Mouse (Mus musculus) retina, embryonic 14.5 days (tissue): ENCODE data around the gene Lrig3.

Experiments
- DNase-seq: peaks from one replicate; pipeline ENCODE4 v3.0.0-alpha.2; 2015; ENCODE audit warnings: low spot score

Lrig3 gene

DNA sequence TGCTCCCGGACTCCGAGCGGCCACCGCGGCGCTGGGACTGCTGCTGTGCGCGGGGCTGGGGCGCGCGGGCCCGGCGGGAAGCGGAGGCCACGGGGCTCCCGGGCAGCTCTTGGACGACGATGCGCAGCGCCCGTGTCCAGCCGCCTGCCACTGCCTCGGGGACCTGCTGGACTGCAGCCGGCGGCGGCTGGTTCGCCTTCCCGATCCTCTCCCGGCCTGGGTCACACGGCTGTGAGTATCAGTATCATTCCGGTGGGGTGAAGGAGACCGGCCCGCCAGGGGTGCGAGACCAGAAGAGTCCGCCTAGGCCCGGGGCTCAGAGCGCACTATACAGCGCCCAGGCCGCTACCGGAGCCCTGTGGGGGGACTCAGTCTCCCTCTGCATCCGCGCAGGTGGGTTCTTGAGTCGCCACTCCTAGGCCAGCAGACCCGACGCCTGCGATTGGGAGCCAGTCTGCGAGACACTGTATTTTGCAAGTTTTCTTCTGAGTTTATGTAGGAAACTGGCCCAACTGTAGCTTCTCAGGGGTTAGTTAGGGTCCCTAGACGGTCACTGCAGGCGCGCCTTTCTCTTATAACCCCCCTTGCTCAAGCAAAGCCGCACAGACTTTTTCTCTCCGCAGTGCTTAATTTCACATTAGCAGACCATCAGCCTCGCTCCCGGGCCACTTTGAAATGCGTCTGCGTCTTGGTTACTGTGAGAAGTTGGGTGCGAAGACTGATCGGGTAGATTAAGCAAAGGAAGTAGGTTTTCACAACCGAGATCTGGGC is 698 bp downstream of the Lrig3 start:
- DNase-seq, result peak; percentile 61

DNA sequence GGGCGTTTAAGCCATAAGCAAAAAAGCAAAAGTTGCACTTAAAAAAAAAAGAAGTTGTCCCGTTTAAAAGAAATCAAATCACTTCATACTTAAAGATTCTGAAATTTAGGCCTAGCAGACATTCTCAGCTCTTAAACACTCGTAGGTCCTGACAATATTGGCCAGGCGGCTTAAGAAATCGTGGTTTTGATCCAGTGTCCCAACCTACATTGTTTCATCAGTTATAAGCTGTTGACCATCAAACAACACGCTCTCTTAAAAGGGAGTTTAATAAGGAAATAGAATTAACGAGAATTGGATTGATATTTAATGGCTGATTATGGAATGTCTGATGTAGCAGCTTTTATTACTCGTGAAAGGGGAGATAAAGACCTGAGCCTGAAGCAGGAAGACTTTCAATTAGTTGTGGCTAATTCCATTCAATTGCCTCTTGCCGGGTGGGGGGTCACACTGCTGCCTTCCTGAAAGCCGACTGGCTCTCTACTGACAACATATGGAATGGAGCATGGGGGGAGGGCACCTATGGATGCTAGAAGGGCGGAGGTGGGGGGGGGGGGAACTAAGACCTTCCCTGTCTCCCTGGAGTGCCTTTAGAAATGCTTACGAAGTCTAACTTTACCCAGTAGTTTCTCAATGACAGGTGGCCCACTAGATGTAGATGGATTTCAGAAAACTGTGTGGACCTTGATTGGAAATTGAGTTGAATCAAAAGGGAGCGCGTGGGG is 1.6 kb downstream of the Lrig3 start:
- peak; percentile 53 for DNase-seq

DNA sequence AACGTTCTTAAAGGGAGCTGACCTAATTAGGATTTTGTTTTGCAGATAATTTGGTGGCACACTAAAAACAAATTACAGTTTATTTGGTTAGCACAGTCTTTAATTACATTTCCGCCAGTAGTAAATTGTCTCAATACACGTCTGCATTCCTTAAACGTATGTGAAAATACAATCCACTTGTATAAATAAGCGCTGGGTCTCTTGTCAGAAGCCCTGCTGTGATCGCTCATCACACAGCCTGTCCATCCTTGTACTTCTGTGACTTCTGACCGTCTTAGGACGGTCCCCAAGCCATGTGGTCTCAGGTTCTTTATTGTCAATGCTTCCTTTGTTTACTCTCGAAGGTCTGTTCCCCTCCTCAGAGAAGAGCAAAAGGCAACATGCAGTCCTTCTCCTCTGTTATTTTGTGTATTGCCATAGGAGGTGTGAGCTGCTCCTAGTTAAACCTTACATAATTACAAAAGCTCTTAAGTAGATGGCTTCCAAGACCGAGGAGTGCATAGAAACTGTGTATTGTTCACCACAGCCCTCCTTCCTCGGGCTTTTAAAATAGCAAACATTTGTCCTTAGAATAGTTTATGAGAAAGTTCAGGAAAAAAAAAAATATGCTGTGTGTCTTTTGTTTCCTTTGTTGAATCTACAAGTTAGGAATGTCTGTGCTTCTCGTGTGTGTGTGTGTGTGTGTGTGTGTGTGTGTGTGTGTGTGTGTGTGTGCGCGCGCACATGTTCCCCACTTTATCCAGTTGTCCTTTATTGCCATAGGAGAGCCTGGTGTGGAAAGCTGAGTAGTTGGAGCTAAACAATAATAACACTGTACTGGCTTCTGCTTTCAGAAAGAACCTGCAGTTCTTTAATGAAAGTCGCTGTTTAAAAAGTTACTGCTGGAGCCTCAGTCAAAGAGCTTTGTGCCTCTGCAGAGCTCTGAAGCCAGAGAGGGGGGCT is 2.5 kb downstream of the Lrig3 start:
- peak; percentile 55 for DNase-seq

- DNase-seq, result no peak
These were observed 3.1 kb downstream of the Lrig3 start for GRCm38 (mm10) chr10:125969133-125969490.

DNA sequence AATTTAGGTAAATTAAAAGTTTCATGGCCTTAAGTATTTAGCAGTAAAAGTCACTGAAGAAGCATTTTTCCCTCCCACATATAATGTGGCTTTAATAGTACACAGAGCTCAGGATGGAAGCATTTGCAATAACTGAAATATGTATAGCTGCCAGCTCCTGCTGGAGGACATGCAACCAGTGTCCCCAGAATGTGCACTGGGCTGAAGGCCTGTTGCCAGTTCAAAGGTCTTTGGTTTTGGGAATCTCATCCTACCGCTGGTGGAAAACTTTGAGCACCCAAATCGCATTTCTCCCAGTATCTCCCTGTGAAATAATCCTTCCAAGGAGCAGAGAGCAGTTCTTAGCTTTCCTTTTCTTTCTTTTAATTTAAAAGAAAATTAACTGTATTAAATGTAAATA is 4.1 kb downstream of the Lrig3 start:
- no peak for DNase-seq

- no peak for DNase-seq
These were observed 4.5 kb downstream of the Lrig3 start for GRCm38 (mm10) chr10:125970500-125970899.

GRCm38 (mm10) chr10:125973726-125974125 is 7.8 kb downstream of the Lrig3 start:
- DNase-seq, result no peak

- DNase-seq, result no peak
These were observed 16.0 kb downstream of the Lrig3 start for GRCm38 (mm10) chr10:125981938-125982337.

GRCm38 (mm10) chr10:125984473-125985035 is 18.6 kb downstream of the Lrig3 start:
- no peak for DNase-seq

DNA sequence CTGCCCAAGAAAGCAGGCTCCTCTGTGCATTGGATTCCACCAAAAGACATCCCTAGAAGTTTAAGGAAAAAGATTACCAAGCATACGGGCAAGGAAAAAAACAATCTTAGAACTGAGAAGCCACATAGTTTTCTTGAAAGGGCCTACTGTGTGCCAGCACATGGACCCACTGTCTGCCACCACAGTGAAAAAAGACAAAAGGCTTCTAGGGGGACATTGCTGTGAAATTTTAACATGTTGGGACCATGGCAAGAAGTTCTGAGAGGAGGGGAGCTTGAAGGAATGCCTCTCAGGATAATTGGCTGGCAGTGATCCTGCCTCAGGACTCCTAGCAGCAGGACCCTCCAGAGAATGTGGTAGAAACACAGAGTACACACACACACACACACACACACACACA is 19.8 kb downstream of the Lrig3 start:
- DNase-seq, result no peak

DNA sequence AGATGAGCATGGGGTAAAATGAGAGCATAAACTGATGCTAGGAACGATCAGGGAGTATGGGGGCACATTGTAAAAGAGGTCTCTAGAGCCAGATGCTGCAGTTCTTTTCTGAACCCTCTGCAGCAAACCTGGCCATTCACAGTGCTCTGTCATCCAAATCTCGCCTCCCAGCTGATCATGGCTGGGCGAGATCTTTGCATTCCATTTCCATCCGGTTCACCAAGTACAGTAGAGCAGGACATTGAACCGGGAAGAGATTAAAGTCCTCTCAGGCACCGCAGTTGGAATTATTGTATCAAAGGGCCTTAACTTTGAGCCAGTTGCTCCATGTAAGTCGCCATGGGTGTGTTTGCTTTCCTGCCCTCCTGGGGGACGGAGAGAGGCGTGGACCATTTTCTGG is 20.5 kb downstream of the Lrig3 start:
- DNase-seq, result no peak

GRCm38 (mm10) chr10:125987307-125987706 is 21.3 kb downstream of the Lrig3 start:
- DNase-seq, result no peak

DNA sequence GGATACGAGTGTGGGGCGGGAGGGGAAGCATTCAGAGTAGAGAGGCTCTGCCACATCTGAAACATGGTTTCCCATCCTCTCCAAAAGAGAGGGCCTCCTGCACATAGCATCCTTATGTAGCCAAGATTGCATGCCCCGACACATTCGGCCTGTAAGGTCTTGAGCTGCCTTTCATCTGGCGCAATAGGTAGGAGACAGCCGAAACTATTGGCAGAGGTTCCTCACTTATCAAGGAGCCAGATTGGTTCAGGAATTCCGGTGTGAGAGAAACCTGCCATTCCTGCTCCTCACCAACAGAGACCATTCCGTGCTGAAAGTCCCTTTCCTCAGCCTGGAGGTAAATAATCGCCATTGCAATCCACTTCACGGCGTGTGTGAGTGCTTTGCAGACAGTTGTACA is 22.1 kb downstream of the Lrig3 start:
- no peak for DNase-seq

GRCm38 (mm10) chr10:125989890-125990289 is 23.9 kb downstream of the Lrig3 start:
- DNase-seq, result no peak

GRCm38 (mm10) chr10:125990394-125990793 is 24.4 kb downstream of the Lrig3 start:
- no peak for DNase-seq

- DNase-seq, result no peak
These were observed 25.9 kb downstream of the Lrig3 start for GRCm38 (mm10) chr10:125991819-125992218.

DNA sequence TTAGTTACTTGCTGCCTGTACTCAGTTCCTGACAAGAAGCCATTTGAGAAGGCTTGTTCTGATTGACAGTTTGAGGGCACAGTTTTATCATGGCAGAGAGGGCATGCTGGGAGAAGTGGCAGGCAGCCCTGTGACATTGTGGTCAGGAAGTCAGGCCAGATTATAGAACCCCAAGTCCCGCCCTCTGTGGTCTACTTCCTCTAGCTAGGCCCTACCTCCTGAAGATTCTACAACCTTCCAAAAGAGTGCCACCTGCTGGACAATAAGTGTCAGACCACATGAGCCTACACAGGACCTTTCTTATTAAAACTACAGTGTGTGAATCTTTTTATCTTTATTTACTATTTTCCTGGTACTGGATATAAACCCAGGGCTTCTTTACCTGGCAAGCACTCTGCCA is 28.9 kb downstream of the Lrig3 start:
- peak; percentile 74 for DNase-seq

GRCm38 (mm10) chr10:125995701-125996100 is 29.7 kb downstream of the Lrig3 start:
- DNase-seq, result no peak

GRCm38 (mm10) chr10:125996989-125997388 is 31.0 kb downstream of the Lrig3 start:
- DNase-seq, result peak; percentile 36

DNA sequence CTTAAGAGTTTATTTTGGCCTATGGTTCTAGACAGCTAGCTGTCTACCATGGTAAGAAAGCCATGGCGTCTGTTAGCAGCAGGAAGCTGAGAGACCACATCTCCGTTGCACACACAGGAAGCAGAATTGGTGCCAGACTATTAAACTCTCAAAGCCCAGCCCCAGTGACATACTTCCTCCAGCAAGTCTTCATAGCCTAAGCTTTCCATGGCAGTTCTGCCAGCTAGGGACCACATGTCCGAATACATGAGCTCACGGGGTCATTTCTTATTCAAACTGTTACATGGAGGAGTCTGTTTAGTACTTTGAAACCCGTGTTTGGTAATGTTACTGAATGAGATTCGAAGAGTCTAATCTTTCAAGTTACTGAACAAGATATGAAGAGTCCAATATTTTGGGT is 33.6 kb downstream of the Lrig3 start:
- no peak for DNase-seq

DNA sequence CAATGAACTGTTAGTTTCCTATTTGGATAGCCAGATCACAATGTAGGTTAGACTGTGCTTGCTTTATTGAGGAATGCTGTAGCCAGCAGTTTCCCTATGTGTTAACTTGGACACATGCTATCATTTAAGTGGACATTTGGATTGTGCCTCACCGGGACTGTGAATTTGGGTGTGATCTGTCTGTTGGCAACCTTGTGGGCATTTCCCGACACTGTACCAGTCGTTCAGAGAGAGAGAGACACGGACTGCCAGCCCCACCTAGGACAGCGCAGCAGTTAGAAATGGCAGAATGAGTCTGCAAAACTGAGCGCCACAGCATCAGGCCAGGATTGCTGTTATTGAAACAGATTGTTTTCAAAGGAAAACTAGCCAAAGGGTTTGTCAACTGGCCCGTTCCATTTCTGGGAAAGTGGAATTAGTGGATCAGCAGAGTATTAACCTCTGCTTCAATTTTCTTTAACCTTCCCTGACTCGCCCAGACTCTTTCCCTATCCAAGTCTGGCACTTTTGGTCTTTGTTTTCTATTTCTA is 35.0 kb downstream of the Lrig3 start:
- no peak for DNase-seq
